Mouse (Mus musculus) CH12.LX (cell line): ENCODE measurements around the gene Spink4. TPM values are rescaled to one million over a fixed set of nuclear protein-coding genes. Genes with fewer than 3 reads are reported as not detected.

Experiments
- DNase-seq: peaks from one replicate; pipeline ENCODE4 v3.0.0-alpha.2; 2013; ENCODE audit errors: extremely low read depth
- H3K27ac ChIP-seq: 2 replicates; pipeline ENCODE4 v1.5.1; 2012; ENCODE audit warnings: low read depth, mild to moderate bottlenecking, control low read depth, moderate library complexity; ENCODE audit not compliant: insufficient read depth
- H3K27me3 ChIP-seq: replicated peaks from 2 replicates; pipeline ENCODE3; 2012; ENCODE audit warnings: inconsistent platforms
- H3K36me3 ChIP-seq, 2 experiments: replicated peaks in 1 of 2; 2 replicates each; pipeline versions ENCODE3 to v1.6.1; 2012; ENCODE audit warnings: inconsistent platforms in 1 of 2, low read length in 1 of 2, mild to moderate bottlenecking in 1 of 2, mixed read lengths in 1 of 2, moderate library complexity in 1 of 2; ENCODE audit not compliant: control insufficient read depth in 1 of 2, insufficient read depth in 1 of 2
- H3K4me1 ChIP-seq, 2 experiments: 2 replicates each; pipeline ENCODE4 v1.6.1; 2012; ENCODE audit warnings: inconsistent platforms in 1 of 2, moderate library complexity in 1 of 2; ENCODE audit not compliant: insufficient read depth in 2 of 2, control insufficient read depth in 1 of 2
- H3K4me2 ChIP-seq: 2 replicates; pipeline ENCODE4 v1.6.1; 2012; ENCODE audit warnings: low read depth, mild to moderate bottlenecking, control low read depth; ENCODE audit not compliant: poor library complexity, insufficient read depth, severe bottlenecking
- H3K4me3 ChIP-seq, 3 experiments: fragments of 150-350 bp in 1 of 3; sonication (generic) in 1 of 3; replicated peaks in 1 of 3; 2 replicates each; pipeline versions ENCODE3 to v1.5.1; 2011 to 2012; ENCODE audit warnings: low read depth in 2 of 3, low read length in 2 of 3, mild to moderate bottlenecking in 2 of 3, moderate library complexity in 2 of 3, control low read depth in 1 of 3, improper control_type of control experiment in 1 of 3, inconsistent platforms in 1 of 3, mixed read lengths in 1 of 3; ENCODE audit not compliant: poor library complexity in 1 of 3
- H3K79me2 ChIP-seq: replicated peaks from 2 replicates; pipeline ENCODE4 v1.6.1; 2012; ENCODE audit warnings: mild to moderate bottlenecking, moderate library complexity; ENCODE audit not compliant: control insufficient read depth, poor library complexity, insufficient read depth, severe bottlenecking; ENCODE audit errors: extremely low read depth
- H3K9ac ChIP-seq: 2 replicates; pipeline ENCODE4 v1.6.1; 2012; ENCODE audit warnings: low read depth, mild to moderate bottlenecking, control low read depth, moderate library complexity; ENCODE audit not compliant: insufficient read depth
- H3K9me3 ChIP-seq: replicated peaks from 2 replicates; pipeline ENCODE3; 2012; ENCODE audit warnings: low read length, inconsistent platforms, mixed read lengths
- BHLHE40 ChIP-seq: IDR thresholded peaks from 2 replicates; pipeline ENCODE4 v1.6.1; 2011; ENCODE audit warnings: mild to moderate bottlenecking, low read depth, low read length, improper control_type of control experiment
- CHD2 ChIP-seq: IDR thresholded peaks from 2 replicates; pipeline ENCODE4 v1.6.1; 2011; ENCODE audit warnings: low read length, improper control_type of control experiment
- CTCF ChIP-seq, 2 experiments: IDR thresholded peaks in 1 of 2; conservative IDR thresholded peaks in 1 of 2; 2 replicates each; pipeline ENCODE4 v1.5.1; 2011 to 2012; ENCODE audit warnings: low read depth in 2 of 2, low read length in 2 of 2, improper control_type of control experiment in 1 of 2, inconsistent platforms in 1 of 2, mild to moderate bottlenecking in 1 of 2, moderate library complexity in 1 of 2
- E2F4 ChIP-seq: IDR thresholded peaks from 2 replicates; pipeline ENCODE4 v1.6.1; 2011; ENCODE audit warnings: low read depth, low read length, improper control_type of control experiment; ENCODE audit not compliant: insufficient replicate concordance
- ELF1 ChIP-seq: IDR thresholded peaks from 2 replicates; pipeline ENCODE4 v1.6.1; 2014; ENCODE audit warnings: low read depth, mild to moderate bottlenecking, inconsistent platforms, low read length, improper control_type of control experiment
- ETS1 ChIP-seq: conservative IDR thresholded peaks from 2 replicates; pipeline ENCODE4 v1.6.1; 2012; ENCODE audit warnings: low read depth, mild to moderate bottlenecking, inconsistent platforms, low read length, improper control_type of control experiment, moderate library complexity
- GABPA ChIP-seq: IDR thresholded peaks from 2 replicates; pipeline ENCODE4 v1.6.1; 2012; ENCODE audit warnings: low read depth, low read length, improper control_type of control experiment, inconsistent platforms; ENCODE audit not compliant: insufficient replicate concordance
- HCFC1 ChIP-seq: IDR thresholded peaks from 2 replicates; pipeline ENCODE4 v1.6.1; 2012; ENCODE audit warnings: low read depth, mild to moderate bottlenecking, inconsistent platforms, low read length, improper control_type of control experiment
- JUN ChIP-seq: IDR thresholded peaks from 2 replicates; pipeline ENCODE4 v1.6.1; 2011; ENCODE audit warnings: low read depth, mild to moderate bottlenecking, low read length, improper control_type of control experiment, moderate library complexity; ENCODE audit not compliant: insufficient read depth
- JUND ChIP-seq: conservative IDR thresholded peaks from 2 replicates; pipeline ENCODE4 v1.6.1; 2011; ENCODE audit warnings: low read depth, low read length, improper control_type of control experiment
- KAT2A ChIP-seq: IDR thresholded peaks from 2 replicates; pipeline ENCODE4 v1.6.1; 2012; ENCODE audit warnings: low read length, improper control_type of control experiment, inconsistent platforms; ENCODE audit not compliant: insufficient replicate concordance
- MAX ChIP-seq: IDR thresholded peaks from 2 replicates; pipeline ENCODE4 v1.6.1; 2011; ENCODE audit warnings: low read length, improper control_type of control experiment
- MEF2A ChIP-seq: IDR thresholded peaks from 2 replicates; pipeline ENCODE4 v1.6.1; 2014; ENCODE audit warnings: low read depth, mild to moderate bottlenecking, inconsistent platforms, low read length, improper control_type of control experiment, borderline replicate concordance
- MXI1 ChIP-seq: IDR thresholded peaks from 2 replicates; pipeline ENCODE4 v1.6.1; 2011; ENCODE audit warnings: mild to moderate bottlenecking, low read depth, low read length, improper control_type of control experiment
- MYC ChIP-seq: IDR thresholded peaks from 2 replicates; pipeline ENCODE4 v1.6.1; 2011; ENCODE audit warnings: low read depth, mild to moderate bottlenecking, improper control_type of control experiment, low read length
- NELFE ChIP-seq: IDR thresholded peaks from 2 replicates; pipeline ENCODE4 v1.6.1; 2011; ENCODE audit warnings: low read depth, low read length, improper control_type of control experiment
- NRF1 ChIP-seq: IDR thresholded peaks from 2 replicates; pipeline ENCODE4 v1.6.1; 2014; ENCODE audit warnings: low read depth, mild to moderate bottlenecking, inconsistent platforms, low read length, improper control_type of control experiment, moderate library complexity
- POLR2A ChIP-seq: IDR thresholded peaks from 2 replicates; pipeline ENCODE4 v1.6.1; 2011; ENCODE audit warnings: low read depth, mild to moderate bottlenecking, improper control_type of control experiment, low read length
- POLR2AphosphoS2 ChIP-seq: IDR thresholded peaks from 2 replicates; pipeline ENCODE4 v1.6.1; 2011; ENCODE audit warnings: low read depth, low read length, improper control_type of control experiment
- RCOR1 ChIP-seq: conservative IDR thresholded peaks from 2 replicates; pipeline ENCODE4 v1.6.1; 2012; ENCODE audit warnings: low read depth, mild to moderate bottlenecking, inconsistent platforms, low read length, improper control_type of control experiment
- SIN3A ChIP-seq: IDR thresholded peaks from 2 replicates; pipeline ENCODE4 v1.6.1; 2012; ENCODE audit warnings: low read length, improper control_type of control experiment, inconsistent platforms
- SMC3 ChIP-seq: IDR thresholded peaks from 2 replicates; pipeline ENCODE4 v1.6.1; 2011; ENCODE audit warnings: low read depth, low read length, improper control_type of control experiment
- TBP ChIP-seq: conservative IDR thresholded peaks from 2 replicates; pipeline ENCODE4 v1.6.1; 2011; ENCODE audit warnings: low read depth, low read length, improper control_type of control experiment
- TCF12 ChIP-seq: IDR thresholded peaks from 2 replicates; pipeline ENCODE4 v1.6.1; 2014; ENCODE audit warnings: low read depth, mild to moderate bottlenecking, inconsistent platforms, low read length, improper control_type of control experiment
- USF1 ChIP-seq: IDR thresholded peaks from 2 replicates; pipeline ENCODE4 v1.6.1; 2014; ENCODE audit warnings: low read depth, mild to moderate bottlenecking, inconsistent platforms, low read length, improper control_type of control experiment
- ZC3H11A ChIP-seq: IDR thresholded peaks from 2 replicates; pipeline ENCODE4 v1.6.1; 2012; ENCODE audit warnings: low read depth, mild to moderate bottlenecking, inconsistent platforms, low read length, improper control_type of control experiment
- ZKSCAN1 ChIP-seq: IDR thresholded peaks from 2 replicates; pipeline ENCODE4 v1.6.1; 2012; ENCODE audit warnings: low read depth, inconsistent platforms, low read length, improper control_type of control experiment, borderline replicate concordance
- ZNF384 ChIP-seq: IDR thresholded peaks from 2 replicates; pipeline ENCODE4 v1.6.1; 2012; ENCODE audit warnings: low read depth, low read length, improper control_type of control experiment, inconsistent platforms
- dilution Hi-C: fragments of 300-500 bp; cut with MboI; formaldehyde crosslinking; loops from 2 replicates; pipeline ENCODE4 v1.14.3; 2020; ENCODE audit warnings: low sequenced_read_pairs; ENCODE audit not compliant: extremely low pct_unique_long_range_greater_than_20kb, extremely low pct_ligation_motif_present
- in situ Hi-C: fragments of 300-500 bp; cut with MboI; formaldehyde crosslinking; loops from 3 replicates; pipeline ENCODE4 v1.14.3; 2019; ENCODE audit warnings: low sequenced_read_pairs, low pct_ligation_motif_present, low pct_unique_long_range_greater_than_20kb, mixed read lengths
- polyA plus RNA-seq: library from polyadenylated mRNA; unstranded; fragments of >175 nt; gene quantifications from 2 replicates; pipeline ENCODE4 v1.2.1, GENCODE M21; 2012; ENCODE audit warnings: low read depth; ENCODE audit not compliant: insufficient read length
- total RNA-seq, 2 experiments: library from RNA; depleted of rRNA; stranded (reverse); fragments of 300-350 nt in 1 of 2; fragments of >200 nt in 1 of 2; gene quantifications; 2 replicates each; pipeline ENCODE4 v1.2.3; 2012 to 2014

The Spink4 gene
- total and polyA plus RNA-seq, 3 experiments, result not detected

GRCm38 (mm10) chr4:40970842-40971701 lies 51.2 kb downstream of the Spink4 start, which contains the start of gene Nfx1 (continued):
- TF ChIP-seq USF1 (peak; percentile 96), ZC3H11A (no peak), ETS1 (peak; percentile 75), POLR2AphosphoS2 (peak; percentile 95), TBP (0 out of 2 replicates have a peak, but pooled peaks have one; percentile 48), MEF2A (peak; percentile 47; the same call in 1 of the 2 replicates), KAT2A (peak; percentile 85; the same call in 1 of the 2 replicates), RCOR1 (peak; percentile 73; the same call in 1 of the 2 replicates), NRF1 (peak; percentile 54), CTCF (conservative IDR thresholded peaks at IDR 0.05 in 1 of 2, IDR thresholded peaks at IDR 0.05 in 1 of 2; ENCODE audit: low read depth in 2 of 2, low read length in 2 of 2) (no peak), POLR2A (peak; percentile 91), MXI1 (peak; percentile 99), MAX (peak; percentile 97), ZKSCAN1 (peak; percentile 14; the same call in 1 of the 2 replicates), NELFE (peak; percentile 93), JUND (no peak), E2F4 (no peak)

- Histone ChIP-seq H3K4me1 (peaks cover 13 to 52% of the 10 kb centered on the region in 2 experiments), H3K27ac (no peak overlapping the region)
- in situ Hi-C loops, result no loop called here
- no peak for TF ChIP-seq USF1
- no peak; the same call in 1 of the 2 replicates for TF ChIP-seq ELF1
- no peak for TF ChIP-seq POLR2AphosphoS2
- no peak for TF ChIP-seq JUND
- no peak for TF ChIP-seq CHD2
- no peak for TF ChIP-seq ZKSCAN1
- peak; percentile 94 for TF ChIP-seq ZNF384
- TF ChIP-seq BHLHE40, result peak; percentile 97
- TF ChIP-seq SMC3, result peak; percentile 45
- peak; percentile 39; the same call in 1 of the 2 replicates for TF ChIP-seq HCFC1
- TF ChIP-seq ZC3H11A, result no peak
- peak; percentile 97 for TF ChIP-seq MAX
- peak; percentile 32; the same call in 1 of the 2 replicates for TF ChIP-seq TCF12
- TF ChIP-seq SIN3A, result peak; percentile 95
- no peak for TF ChIP-seq E2F4
- TF ChIP-seq MYC, result peak; percentile 100
- TF ChIP-seq MXI1, result peak; percentile 98
- TF ChIP-seq JUN, result no peak
- TF ChIP-seq GABPA, result no peak
- TF ChIP-seq CTCF (conservative IDR thresholded peaks at IDR 0.05 in 1 of 2, IDR thresholded peaks at IDR 0.05 in 1 of 2; ENCODE audit: low read depth in 2 of 2, low read length in 2 of 2), result peak; percentile 77
- TF ChIP-seq, all 38 proteins: peak for 10
- Histone ChIP-seq H3K9me3 (no peaks in the 10 kb centered on the region), H3K4me3 (peak overlapping the region; percentile 81 to 97 (median 91)), H3K36me3 (peaks cover 8 to 50% of the 10 kb centered on the region in 2 experiments), H3K4me2 (peak overlapping the region; percentile 66), H3K79me2 (peaks cover 60% of the 10 kb centered on the region), H3K9ac (peak overlapping the region; percentile 69), H3K27me3 (no peaks in the 10 kb centered on the region)
- peak; percentile 81 for DNase-seq
- dilution Hi-C loops, result no loop called here
Measured at GRCm38 (mm10) chr4:40971744-40972143, 51.9 kb downstream of the Spink4 start.
